Mouse (Mus musculus): ENCODE measurements around the gene Hist1h2bk.

DNA sequence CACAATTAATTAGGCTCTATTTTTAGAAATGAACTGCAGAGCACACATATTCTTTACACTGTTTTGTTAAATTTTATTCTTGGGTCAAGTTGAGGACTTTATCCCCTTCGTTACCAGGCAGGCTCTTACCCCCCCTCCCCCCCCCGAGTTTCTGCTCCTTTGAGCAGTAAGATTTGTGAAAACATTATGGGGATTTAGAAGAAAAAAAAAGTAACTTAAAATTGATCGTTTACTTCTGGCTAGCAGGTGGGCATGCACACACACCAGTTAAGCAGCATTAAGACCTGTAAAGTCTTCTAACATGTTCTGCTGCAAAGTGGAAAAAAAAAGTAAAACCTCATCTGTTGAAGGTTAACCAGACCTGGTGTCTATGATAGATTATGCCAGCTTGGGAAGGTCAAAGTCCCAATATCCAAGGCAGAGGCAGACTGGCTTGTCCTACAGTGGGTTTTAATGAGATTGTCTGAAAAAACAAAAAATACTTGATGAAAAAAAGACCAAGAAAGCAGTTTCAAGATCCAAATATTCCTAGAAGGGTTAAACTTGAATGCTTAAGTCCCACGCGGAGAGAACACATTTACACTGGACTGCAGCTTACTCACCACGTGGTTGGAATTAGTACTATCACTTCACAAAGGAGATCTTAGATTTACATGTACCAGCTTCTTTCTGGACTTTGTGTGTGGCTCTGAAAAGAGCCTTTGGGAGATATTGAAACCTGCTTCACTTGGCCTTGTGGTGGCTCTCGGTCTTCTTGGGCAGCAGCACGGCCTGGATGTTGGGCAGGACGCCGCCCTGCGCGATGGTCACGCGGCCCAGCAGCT, 1.0 kb upstream of the Hist1h2bk start:
- no peak for TF ChIP-seq GATA1 (IDR thresholded peaks at IDR 0.05; ENCODE audit: borderline replicate concordance, low read length)
- no peak for TF ChIP-seq CTCF (IDR thresholded peaks at IDR 0.05; ENCODE audit: low read depth, low read length)
- TF ChIP-seq TAL1 (conservative IDR thresholded peaks at IDR 0.05; ENCODE audit: low read depth, low read length): no peak
